Mouse (Mus musculus) kidney, embryonic 16.5 days (tissue): Measurements from ENCODE around the gene Erc1. TPM values are rescaled to one million over a fixed set of nuclear protein-coding genes. Genes with fewer than 3 reads are reported as not detected.

Experiments used
- ATAC-seq: fragments of 200-750 bp; cut with Nextera tagmentation; 2 replicates; pipeline ENCODE4 v1.8.0; 2017; ENCODE audit warnings: moderate TSS enrichment; ENCODE audit not compliant: low FRiP score, low TSS enrichment
- H3K27ac ChIP-seq: fragments of 300-500 bp; sonication (generic); 2 replicates; pipeline ENCODE4 v1.5.1; 2014; ENCODE audit warnings: low read length
- H3K27me3 ChIP-seq: fragments of 300-500 bp; sonication (generic); 2 replicates; pipeline ENCODE4 v1.6.1; 2014; ENCODE audit warnings: low read length, control low read depth, mixed read lengths; ENCODE audit not compliant: insufficient read depth
- H3K36me3 ChIP-seq: fragments of 300-500 bp; sonication (generic); 2 replicates; pipeline ENCODE4 v1.6.1; 2014; ENCODE audit warnings: low read length, control low read depth, mixed read lengths; ENCODE audit not compliant: insufficient read depth
- H3K4me1 ChIP-seq: fragments of 300-500 bp; sonication (generic); 2 replicates; pipeline ENCODE4 v1.6.1; 2014; ENCODE audit warnings: low read length, control low read depth, mixed read lengths; ENCODE audit not compliant: insufficient read depth
- H3K4me2 ChIP-seq: fragments of 300-500 bp; sonication (generic); replicated peaks from 2 replicates; pipeline ENCODE4 v1.6.1; 2014; ENCODE audit warnings: low read depth, low read length
- H3K4me3 ChIP-seq: fragments of 300-500 bp; sonication (generic); 2 replicates; pipeline ENCODE4 v1.5.1; 2014; ENCODE audit warnings: mild to moderate bottlenecking, low read length
- H3K9ac ChIP-seq: fragments of 300-500 bp; sonication (generic); replicated peaks from 2 replicates; pipeline ENCODE4 v1.6.1; 2014; ENCODE audit warnings: low read length
- H3K9me3 ChIP-seq: fragments of 300-500 bp; sonication (generic); 2 replicates; pipeline ENCODE4 v1.6.1; 2016; ENCODE audit warnings: low read length, control low read depth
- WGBS: fragments of 180-500 bp; shearing (Covaris S2); extraction: QIAGEN DNeasy Blood & Tissue Kit; methylation state at CpG from one replicate; pipeline ENCODE4 v1.1.7; 2014; 5-methylcytosine and 5-hydroxymethylcytosine counted together
- polyA plus RNA-seq: library from polyadenylated mRNA; unstranded; fragments of >200 nt; fragmentation: Nextera tagmentation; extraction: Ambion mirVana; gene quantifications from 2 replicates; pipeline ENCODE4 v1.2.1, GENCODE M21; 2015

The Erc1 gene
- polyA plus RNA-seq, 1 experiment from 2014 or later = 15.0 TPM

GRCm38 (mm10) chr6:119735937-119736336, 112.0 kb downstream of the Erc1 start:
- Histone ChIP-seq H3K27ac (no peak overlapping the region), H3K4me3 (no peak overlapping the region), H3K9me3 (no peaks in the 10 kb centered on the region), H3K36me3 (no peaks in the 10 kb centered on the region), H3K27me3 (no peaks in the 10 kb centered on the region), H3K4me2 (no peak overlapping the region), H3K4me1 (peaks cover 4% of the 10 kb centered on the region; the same call in 1 of the 2 replicates), H3K9ac (no peak overlapping the region)
- ATAC-seq = no peak
- 64% methylated on average over 2 of the region's 2 CpGs for WGBS

GRCm38 (mm10) chr6:119731155-119731554, 116.8 kb downstream of the Erc1 start:
- Histone ChIP-seq H3K4me1 (peaks cover 4% of the 10 kb centered on the region; the same call in 1 of the 2 replicates), H3K9ac (no peak overlapping the region), H3K4me2 (no peak overlapping the region), H3K27ac (no peak overlapping the region), H3K4me3 (no peak overlapping the region), H3K9me3 (no peaks in the 10 kb centered on the region), H3K27me3 (no peaks in the 10 kb centered on the region), H3K36me3 (no peaks in the 10 kb centered on the region)
- no peak for ATAC-seq
- 90% methylated on average over 2 of the region's 2 CpGs for WGBS

GRCm38 (mm10) chr6:119715234-119715633, 132.7 kb downstream of the Erc1 start:
- H3K36me3 ChIP-seq = no peaks in the 10 kb centered on the region; the same call in 1 of the 2 replicates
- H3K4me1 ChIP-seq = no peaks in the 10 kb centered on the region
- no peaks in the 10 kb centered on the region for H3K9me3 ChIP-seq
- H3K27ac ChIP-seq = no peak overlapping the region
- H3K4me2 ChIP-seq = no peak overlapping the region
- 94% methylated on average over 2 of the region's 2 CpGs for WGBS
- H3K27me3 ChIP-seq = no peaks in the 10 kb centered on the region
- no peak overlapping the region for H3K4me3 ChIP-seq
- no peak overlapping the region for H3K9ac ChIP-seq
- no peak for ATAC-seq

GRCm38 (mm10) chr6:119713961-119714360, 134.0 kb downstream of the Erc1 start:
- Histone ChIP-seq H3K4me1 (no peaks in the 10 kb centered on the region), H3K4me3 (no peak overlapping the region), H3K27ac (no peak overlapping the region), H3K9ac (no peak overlapping the region), H3K4me2 (no peak overlapping the region), H3K27me3 (no peaks in the 10 kb centered on the region), H3K36me3 (no peaks in the 10 kb centered on the region; the same call in 1 of the 2 replicates), H3K9me3 (no peaks in the 10 kb centered on the region)
- WGBS = 76% methylated on average over 2 of the region's 2 CpGs
- ATAC-seq = no peak

- 58% methylated on average over 1 of the region's 1 CpGs for WGBS
- no peak for ATAC-seq
- H3K4me2 ChIP-seq = no peak overlapping the region
- no peaks in the 10 kb centered on the region for H3K9me3 ChIP-seq
- H3K27me3 ChIP-seq = no peaks in the 10 kb centered on the region
- H3K4me3 ChIP-seq = no peak overlapping the region
- no peak overlapping the region for H3K9ac ChIP-seq
- H3K36me3 ChIP-seq = no peaks in the 10 kb centered on the region; the same call in 1 of the 2 replicates
- H3K4me1 ChIP-seq = no peaks in the 10 kb centered on the region
- no peak overlapping the region for H3K27ac ChIP-seq
These were observed 135.5 kb downstream of the Erc1 start for GRCm38 (mm10) chr6:119712486-119712885.

GRCm38 (mm10) chr6:119711649-119712305, 136.2 kb downstream of the Erc1 start:
- H3K27me3 ChIP-seq = no peaks in the 10 kb centered on the region
- H3K4me1 ChIP-seq = no peaks in the 10 kb centered on the region
- ATAC-seq = no peak
- WGBS = 83% methylated on average over 8 of the region's 8 CpGs
- H3K4me3 ChIP-seq = no peak overlapping the region
- H3K36me3 ChIP-seq = no peaks in the 10 kb centered on the region; the same call in 1 of the 2 replicates
- H3K27ac ChIP-seq = no peak overlapping the region
- H3K4me2 ChIP-seq = no peak overlapping the region
- H3K9ac ChIP-seq = no peak overlapping the region
- H3K9me3 ChIP-seq = no peaks in the 10 kb centered on the region

- no peak overlapping the region for H3K4me2 ChIP-seq
- ATAC-seq = no peak
- no peaks in the 10 kb centered on the region for H3K27me3 ChIP-seq
- H3K36me3 ChIP-seq = no peaks in the 10 kb centered on the region; the same call in 1 of the 2 replicates
- no peak overlapping the region for H3K9ac ChIP-seq
- no peaks in the 10 kb centered on the region for H3K9me3 ChIP-seq
- H3K27ac ChIP-seq = no peak overlapping the region
- H3K4me3 ChIP-seq = no peak overlapping the region
- H3K4me1 ChIP-seq = no peaks in the 10 kb centered on the region
These were observed 138.4 kb downstream of the Erc1 start for GRCm38 (mm10) chr6:119709552-119709951.

GRCm38 (mm10) chr6:119707911-119708310, 140.1 kb downstream of the Erc1 start:
- Histone ChIP-seq H3K4me2 (no peak overlapping the region), H3K4me3 (no peak overlapping the region), H3K36me3 (no peaks in the 10 kb centered on the region), H3K9me3 (no peaks in the 10 kb centered on the region), H3K9ac (no peak overlapping the region), H3K4me1 (no peaks in the 10 kb centered on the region), H3K27ac (no peak overlapping the region), H3K27me3 (no peaks in the 10 kb centered on the region)
- 87% methylated on average over 5 of the region's 5 CpGs for WGBS
- ATAC-seq = no peak

GRCm38 (mm10) chr6:119704899-119705298, 143.1 kb downstream of the Erc1 start:
- 83% methylated on average over 2 of the region's 2 CpGs for WGBS
- no peak for ATAC-seq
- H3K4me1 ChIP-seq = no peaks in the 10 kb centered on the region
- H3K9ac ChIP-seq = no peak overlapping the region
- H3K27ac ChIP-seq = no peak overlapping the region
- H3K4me3 ChIP-seq = no peak overlapping the region
- no peaks in the 10 kb centered on the region for H3K36me3 ChIP-seq
- no peaks in the 10 kb centered on the region for H3K9me3 ChIP-seq
- H3K27me3 ChIP-seq = no peaks in the 10 kb centered on the region
- H3K4me2 ChIP-seq = no peak overlapping the region

GRCm38 (mm10) chr6:119692754-119693153, 155.2 kb downstream of the Erc1 start:
- Histone ChIP-seq H3K36me3 (0 out of 2 replicates have a peak, but pooled peaks cover 4% of the 10 kb centered on the region), H3K9ac (no peak overlapping the region), H3K4me3 (no peak overlapping the region), H3K27me3 (no peaks in the 10 kb centered on the region), H3K27ac (no peak overlapping the region), H3K4me1 (no peaks in the 10 kb centered on the region), H3K4me2 (no peak overlapping the region), H3K9me3 (no peaks in the 10 kb centered on the region)
- no peak for ATAC-seq
- WGBS = 87% methylated on average over 5 of the region's 5 CpGs
